Mouse (Mus musculus) T-helper 2 cell (primary cell): ENCODE results near the gene Cacna1e.

Experiments used
- in situ Hi-C: fragments of 300-600 bp; cut with MboI, MseI; formaldehyde crosslinking; loops from one replicate; pipeline ENCODE4 v1.15.1; 2025; ENCODE audit warnings: high pct_unique_total_duplicates

Cacna1e gene

GRCm38 (mm10) chr1:154529666-154530065 lies 354.6 kb downstream of the Cacna1e start:
- in situ Hi-C loops: no loop called here

GRCm38 (mm10) chr1:154528803-154529202 lies 355.5 kb downstream of the Cacna1e start:
- in situ Hi-C loops: no loop called here

GRCm38 (mm10) chr1:154520715-154521114 lies 363.6 kb downstream of the Cacna1e start:
- in situ Hi-C loops: no loop called here

- in situ Hi-C loops: no loop called here
Measured at GRCm38 (mm10) chr1:154515350-154515749, 369.0 kb downstream of the Cacna1e start.

GRCm38 (mm10) chr1:154511736-154512135 lies 372.6 kb downstream of the Cacna1e start:
- in situ Hi-C loops: no loop called here

GRCm38 (mm10) chr1:154504005-154504404 lies 380.3 kb downstream of the Cacna1e start:
- in situ Hi-C loops: no loop called here

- in situ Hi-C loops: no loop called here
Measured at GRCm38 (mm10) chr1:154500869-154501268, 383.4 kb downstream of the Cacna1e start.

GRCm38 (mm10) chr1:154500187-154500866 lies 384.0 kb downstream of the Cacna1e start:
- in situ Hi-C loops: no loop called here

- in situ Hi-C loops: loop anchor here (25.0 kb wide), 1 partner anchor 562 kb away; no protein-coding TSS in a partner anchor
Measured at GRCm38 (mm10) chr1:154498821-154499220, 385.5 kb downstream of the Cacna1e start.

GRCm38 (mm10) chr1:154491071-154491470 lies 393.2 kb downstream of the Cacna1e start:
- in situ Hi-C loops: loop anchor here (25.0 kb wide), 1 partner anchor 554 kb away; no protein-coding TSS in a partner anchor

- in situ Hi-C loops: loop anchor here (25.0 kb wide), 1 partner anchor 539 kb away; no protein-coding TSS in a partner anchor
Measured at GRCm38 (mm10) chr1:154476671-154477070, 407.6 kb downstream of the Cacna1e start.

- in situ Hi-C loops: loop anchor here (25.0 kb wide), 1 partner anchor 538 kb away; no protein-coding TSS in a partner anchor
Measured at GRCm38 (mm10) chr1:154475706-154476105, 408.6 kb downstream of the Cacna1e start.

GRCm38 (mm10) chr1:154474156-154474555 lies 410.1 kb downstream of the Cacna1e start:
- in situ Hi-C loops: no loop called here

GRCm38 (mm10) chr1:154467265-154467664 lies 417.0 kb downstream of the Cacna1e start:
- in situ Hi-C loops: no loop called here

- in situ Hi-C loops: no loop called here
Measured at GRCm38 (mm10) chr1:154461521-154461920, 422.8 kb downstream of the Cacna1e start.

- in situ Hi-C loops: no loop called here
Measured at GRCm38 (mm10) chr1:154460067-154460466, 424.2 kb downstream of the Cacna1e start.

GRCm38 (mm10) chr1:154458601-154459000 lies 425.7 kb downstream of the Cacna1e start:
- in situ Hi-C loops: no loop called here

- in situ Hi-C loops: no loop called here
Measured at GRCm38 (mm10) chr1:154450799-154451198, 433.5 kb downstream of the Cacna1e start.

GRCm38 (mm10) chr1:154446456-154446855 lies 437.8 kb downstream of the Cacna1e start:
- in situ Hi-C loops: no loop called here

GRCm38 (mm10) chr1:154433520-154433919 lies 450.8 kb downstream of the Cacna1e start:
- in situ Hi-C loops: no loop called here

GRCm38 (mm10) chr1:154433112-154433511 lies 451.2 kb downstream of the Cacna1e start:
- in situ Hi-C loops: no loop called here

GRCm38 (mm10) chr1:154428276-154428675 lies 456.0 kb downstream of the Cacna1e start:
- in situ Hi-C loops: no loop called here

GRCm38 (mm10) chr1:154418278-154418677 lies 466.0 kb downstream of the Cacna1e start:
- in situ Hi-C loops: loop anchor here (10.0 kb wide), 1 partner anchor 1187 kb away; no protein-coding TSS in a partner anchor
